Comparison of ENCODE assay signal across 17 mouse cellular contexts in genomic region chr2:30200388-30200925, GRCm38 (mm10). TPM values are rescaled to one million over a fixed set of nuclear protein-coding genes. Genes with fewer than 3 reads are reported as not detected.
DNase-seq lines count a peak whose midpoint lies in the region; ATAC-seq and TF ChIP-seq lines count a peak whose summit lies in the region.
"Had no signal": no experiment of that assay in that cellular context is flagged by ENCODE, and none has a peak within 500 bp of the region (broad histone marks: within the 10 kb centered on the region; RNA-seq: fewer than 3 reads in every experiment).

No protein-coding gene starts in this region.

- no peaks in the 10 kb centered on the region for H3K27me3 ChIP-seq in heart, embryonic 12.5 days (replicated peaks)
- H3K27me3 ChIP-seq in kidney, embryonic 16.5 days (ENCODE audit: insufficient read depth, low read length), result no peaks in the 10 kb centered on the region
- H3K27me3 ChIP-seq in liver, embryonic 14.5 days (ENCODE audit: control insufficient read depth, insufficient read depth, low read length), result no peaks in the 10 kb centered on the region
- H3K27me3 ChIP-seq: hindbrain, embryonic 13.5 days; neural tube, embryonic 12.5 days; Patski had no signal

- no peaks in the 10 kb centered on the region for H3K9me3 ChIP-seq in heart, embryonic 12.5 days (replicated peaks)
- H3K9me3 ChIP-seq in kidney, embryonic 16.5 days (ENCODE audit: low read length), result no peaks in the 10 kb centered on the region
- no peaks in the 10 kb centered on the region for H3K9me3 ChIP-seq in liver, embryonic 14.5 days (ENCODE audit: control insufficient read depth, low read length)
- H3K9me3 ChIP-seq: hindbrain, embryonic 13.5 days; neural tube, embryonic 12.5 days had no signal

- WGBS in heart, embryonic 12.5 days, result 48% methylated on average over 5 of the region's 5 CpGs
- WGBS in kidney, embryonic 16.5 days, result 56% methylated on average over 5 of the region's 5 CpGs
- 67% methylated on average over 5 of the region's 5 CpGs for WGBS in liver, embryonic 14.5 days (ENCODE audit: insufficient replicate concordance)

- TF ChIP-seq EP300 in liver, embryonic 14.5 days (IDR thresholded peaks at IDR 0.05; ENCODE audit: low read depth), result no peak

- H3K4me3 ChIP-seq in heart, embryonic 12.5 days, result no peak overlapping the region
- H3K4me3 ChIP-seq in kidney, embryonic 16.5 days (ENCODE audit: low read length), result no peak overlapping the region
- H3K4me3 ChIP-seq in liver, embryonic 14.5 days (ENCODE audit: insufficient read depth in 1 of 2, low read depth in 2 of 2, low read length in 2 of 2), result no peak overlapping the region
- H3K4me3 ChIP-seq: erythroblast, embryonic 14.5 days; hindbrain, embryonic 13.5 days; neural tube, embryonic 12.5 days had no signal

- no peak for DNase-seq in heart, postnatal 14 days
- peak; percentile 25 to 62 for DNase-seq in kidney, postnatal 36 days
- no peak for DNase-seq in liver, embryonic 14.5 days (ENCODE audit: low read depth in 3 of 3, low spot score in 3 of 3)
- peak; percentile 47 for DNase-seq in yolk sac, embryonic 10.5 days (ENCODE audit: low spot score)
- DNase-seq in left cerebral cortex, postnatal 36 days (ENCODE audit: low spot score in 2 of 2), result no peak
- DNase-seq: cerebellum, postnatal 10 days; kidney, postnatal 14 days; left cerebral cortex, postnatal 4 days; lung, embryonic 14.5 days; thymus, postnatal 25 days had no signal

- H3K4me1 ChIP-seq in heart, embryonic 12.5 days (replicated peaks), result peaks cover 29% of the 10 kb centered on the region
- peaks cover 9% of the 10 kb centered on the region; the same call in 1 of the 2 replicates for H3K4me1 ChIP-seq in kidney, embryonic 16.5 days (ENCODE audit: insufficient read depth, low read length)
- H3K4me1 ChIP-seq in liver, embryonic 14.5 days (replicated peaks; ENCODE audit: control insufficient read depth in 2 of 2, insufficient read depth in 2 of 2, low read length in 1 of 2), result peaks cover 3 to 23% of the 10 kb centered on the region in 2 experiments; a peak in 3 of 4 replicates

- H3K9ac ChIP-seq in heart, embryonic 12.5 days, result peak overlapping the region; percentile 43
- no peak overlapping the region for H3K9ac ChIP-seq in kidney, embryonic 16.5 days (replicated peaks; ENCODE audit: low read length)
- no peak overlapping the region for H3K9ac ChIP-seq in liver, embryonic 14.5 days (replicated peaks)
- H3K9ac ChIP-seq: hindbrain, embryonic 13.5 days; lung, embryonic 14.5 days; neural tube, embryonic 12.5 days had no signal

- peak overlapping the region; percentile 52; the same call in 1 of the 2 replicates for H3K27ac ChIP-seq in heart, embryonic 12.5 days (ENCODE audit: poor library complexity, severe bottlenecking)
- no peak overlapping the region for H3K27ac ChIP-seq in kidney, embryonic 16.5 days (ENCODE audit: low read length)
- no peak overlapping the region; the same call in 1 of the 2 replicates for H3K27ac ChIP-seq in liver, embryonic 14.5 days
- H3K27ac ChIP-seq: hindbrain, embryonic 13.5 days; neural tube, embryonic 12.5 days had no signal

- no peaks in the 10 kb centered on the region for H3K36me3 ChIP-seq in heart, embryonic 12.5 days
- H3K36me3 ChIP-seq in kidney, embryonic 16.5 days (ENCODE audit: insufficient read depth, low read length), result no peaks in the 10 kb centered on the region
- no peaks in the 10 kb centered on the region for H3K36me3 ChIP-seq in liver, embryonic 14.5 days (replicated peaks; ENCODE audit: control insufficient read depth, insufficient read depth, low read depth)
- H3K36me3 ChIP-seq: hindbrain, embryonic 13.5 days; neural tube, embryonic 12.5 days had no signal

- TF ChIP-seq CTCF in liver, embryonic 14.5 days (IDR thresholded peaks at IDR 0.05; ENCODE audit: low read depth), result no peak

- intact Hi-C loops in heart, postnatal 14 days (cut with DNase I), result no loop called here
- intact Hi-C loops in left cerebral cortex, postnatal 36 days (cut with DNase I), result no loop called here

- peak overlapping the region; percentile 5; the same call in 1 of the 2 replicates for H3K4me2 ChIP-seq in heart, embryonic 12.5 days
- H3K4me2 ChIP-seq in kidney, embryonic 16.5 days (replicated peaks; ENCODE audit: low read depth, low read length), result no peak overlapping the region
- H3K4me2 ChIP-seq in liver, embryonic 14.5 days (ENCODE audit: low read depth), result 0 out of 2 replicates have a peak overlapping the region, but pooled peaks have one; percentile 11
- H3K4me2 ChIP-seq: hindbrain, embryonic 13.5 days; lung, embryonic 14.5 days; neural tube, embryonic 12.5 days had no signal

- ATAC-seq in heart, embryonic 12.5 days (ENCODE audit: insufficient number of reproducible peaks, low FRiP score), result no peak
- no peak for ATAC-seq in kidney, embryonic 16.5 days (ENCODE audit: low FRiP score, low TSS enrichment)
- no peak for ATAC-seq in liver, embryonic 14.5 days (ENCODE audit: insufficient read depth)
- ATAC-seq: forebrain, embryonic 16.5 days; Patski had no signal

RNA-seq across cellular contexts. Expression of gene Kyat1, which starts 5.2 kb away (rescaled TPM):
- polyA plus RNA-seq in heart, embryonic 12.5 days (2016; fragmentation: Nextera tagmentation; extraction: Ambion mirVana), result 14.0 and 14.9 TPM in 2 replicates
- 10 to 100 TPM; 48.4 to 49.2 TPM for total RNA-seq in heart, postnatal 14 days (2021)
- 12.0 and 13.4 TPM in 2 replicates for polyA plus RNA-seq in kidney, embryonic 16.5 days (2015; fragmentation: Nextera tagmentation; extraction: Ambion mirVana)
- 14.3 and 16.8 TPM in 2 replicates for polyA plus RNA-seq in liver, embryonic 14.5 days (2012; rRNA removed)
- 9.5 and 11.6 TPM in 2 replicates for polyA plus RNA-seq in liver, embryonic 14.5 days (2014; fragmentation: Nextera tagmentation; extraction: Ambion mirVana)
- 10 to 100 TPM; 14.2 to 15.4 TPM for total RNA-seq in left cerebral cortex, postnatal 36 days (2021)

RNA-seq across cellular contexts. Expression of gene Spout1, which starts 22.2 kb away (rescaled TPM):
- 34.8 and 35.5 TPM in 2 replicates for polyA plus RNA-seq in heart, embryonic 12.5 days (2016; fragmentation: Nextera tagmentation; extraction: Ambion mirVana)
- total RNA-seq in heart, postnatal 14 days (2021), result 1 to 10 TPM; 5.9 to 6.3 TPM
- 83.5 and 93.2 TPM in 2 replicates for polyA plus RNA-seq in kidney, embryonic 16.5 days (2015; fragmentation: Nextera tagmentation; extraction: Ambion mirVana)
- 18.6 and 20.3 TPM in 2 replicates for polyA plus RNA-seq in liver, embryonic 14.5 days (2012; rRNA removed)
- 18.7 and 25.2 TPM in 2 replicates for polyA plus RNA-seq in liver, embryonic 14.5 days (2014; fragmentation: Nextera tagmentation; extraction: Ambion mirVana)
- 10 to 100 TPM; 36.8 to 37.4 TPM for total RNA-seq in left cerebral cortex, postnatal 36 days (2021)

RNA-seq across cellular contexts. Expression of gene Endog, which starts 29.2 kb away (rescaled TPM):
- 37.0 and 39.7 TPM in 2 replicates for polyA plus RNA-seq in heart, embryonic 12.5 days (2016; fragmentation: Nextera tagmentation; extraction: Ambion mirVana)
- 10 to 100 TPM; 74.1 to 78.0 TPM for total RNA-seq in heart, postnatal 14 days (2021)
- 22.0 and 22.8 TPM in 2 replicates for polyA plus RNA-seq in kidney, embryonic 16.5 days (2015; fragmentation: Nextera tagmentation; extraction: Ambion mirVana)
- polyA plus RNA-seq in liver, embryonic 14.5 days (2012; rRNA removed), result 11.9 and 15.1 TPM in 2 replicates
- 19.1 and 20.3 TPM in 2 replicates for polyA plus RNA-seq in liver, embryonic 14.5 days (2014; fragmentation: Nextera tagmentation; extraction: Ambion mirVana)
- total RNA-seq in left cerebral cortex, postnatal 36 days (2021), result 10 to 100 TPM; 19.3 to 25.0 TPM

RNA-seq across cellular contexts. Expression of gene Lrrc8a, which starts 37.1 kb away (rescaled TPM):
- 35.4 and 37.7 TPM in 2 replicates for polyA plus RNA-seq in heart, embryonic 12.5 days (2016; fragmentation: Nextera tagmentation; extraction: Ambion mirVana)
- 10 to 100 TPM; 90.1 to 90.5 TPM for total RNA-seq in heart, postnatal 14 days (2021)
- 43.8 and 46.2 TPM in 2 replicates for polyA plus RNA-seq in kidney, embryonic 16.5 days (2015; fragmentation: Nextera tagmentation; extraction: Ambion mirVana)
- polyA plus RNA-seq in liver, embryonic 14.5 days (2012; rRNA removed), result 3.4 and 3.6 TPM in 2 replicates
- polyA plus RNA-seq in liver, embryonic 14.5 days (2014; fragmentation: Nextera tagmentation; extraction: Ambion mirVana), result 10.8 and 11.8 TPM in 2 replicates
- total RNA-seq in left cerebral cortex, postnatal 36 days (2021), result 10 to 100 TPM; 59.6 to 62.3 TPM

RNA-seq across cellular contexts. Expression of gene Gm28035, which starts 39.9 kb away (rescaled TPM):
- polyA plus RNA-seq in heart, embryonic 12.5 days (2016; fragmentation: Nextera tagmentation; extraction: Ambion mirVana), result 0.33 and 0.40 TPM in 2 replicates
- 1 to 10 TPM; 4.1 to 4.6 TPM for total RNA-seq in heart, postnatal 14 days (2021)
- 0.45 TPM in 2 replicates for polyA plus RNA-seq in kidney, embryonic 16.5 days (2015; fragmentation: Nextera tagmentation; extraction: Ambion mirVana)
- 0.90 and 1.1 TPM in 2 replicates for polyA plus RNA-seq in liver, embryonic 14.5 days (2012; rRNA removed)
- polyA plus RNA-seq in liver, embryonic 14.5 days (2014; fragmentation: Nextera tagmentation; extraction: Ambion mirVana), result 0.04 TPM in 1 of 2 replicates, not detected in the other
- 10 to 100 TPM in 1 of 2 experiments, 1 to 10 TPM in 1; 7.8 to 13.6 TPM for total RNA-seq in left cerebral cortex, postnatal 36 days (2021)
- polyA plus RNA-seq: erythroblast, embryonic 14.5 days had no signal

Comparison
In these comparisons a context has a peak if more than half of its experiments do, and no peak if none do; other contexts are left out.
1. DNase-seq: peak in kidney, postnatal 36 days (2 of 2) and yolk sac, embryonic 10.5 days (single experiment); none in heart, postnatal 14 days (0 of 2), liver, embryonic 14.5 days (0 of 3) and left cerebral cortex, postnatal 36 days (0 of 2).